Mouse (Mus musculus) B cell, adult (primary cell): ENCODE data around the gene Cd40lg. TPM values are rescaled to one million over a fixed set of nuclear protein-coding genes. Genes with fewer than 3 reads are reported as not detected.

Experiments used
- total RNA-seq: library from RNA; stranded (reverse); gene quantifications from 4 replicates; pipeline ENCODE4 v1.2.4, GENCODE M21; 2023; ENCODE audit not compliant: inconsistent age

Gene Cd40lg
- not detected in 4 replicates for total RNA-seq

GRCm38 (mm10) chrX:57211876-57212275 lies at the start of gene Cd40lg:
Gene Cd40lg, plus strand, starts transcription at chrX:57212143.

Other genes starting within 250 kb of the Cd40lg start
- gene Brs3, start 169.1 kb upstream of the Cd40lg start, total RNA-seq, result not detected in 4 replicates
- 33.5 to 36.6 TPM (median 35.2 TPM) in 4 replicates for gene Htatsf1, start 158.6 kb upstream of the Cd40lg start, total RNA-seq
- not detected in 4 replicates for gene Vgll1, start 124.0 kb upstream of the Cd40lg start, total RNA-seq
- 98.8 to 126 TPM (median 112 TPM) in 4 replicates for gene Arhgef6, start 126.6 kb downstream of the Cd40lg start, total RNA-seq
- 55.7 to 69.5 TPM (median 60.8 TPM) in 4 replicates for gene Rbmx, start 180.9 kb downstream of the Cd40lg start, total RNA-seq
- not detected in 4 replicates for gene Gm364, start 197.0 kb downstream of the Cd40lg start, total RNA-seq